Mouse (Mus musculus) c-Kit-positive CD71-positive TER-119-negative erythroid progenitor cells, embryonic 14.5 days (primary cell): ENCODE data around the gene Prdx2.

Experiments used
- DNase-seq: peaks from one replicate; pipeline ENCODE4 v3.0.0-alpha.2; 2013; ENCODE audit warnings: low read depth

Prdx2 gene

DNA sequence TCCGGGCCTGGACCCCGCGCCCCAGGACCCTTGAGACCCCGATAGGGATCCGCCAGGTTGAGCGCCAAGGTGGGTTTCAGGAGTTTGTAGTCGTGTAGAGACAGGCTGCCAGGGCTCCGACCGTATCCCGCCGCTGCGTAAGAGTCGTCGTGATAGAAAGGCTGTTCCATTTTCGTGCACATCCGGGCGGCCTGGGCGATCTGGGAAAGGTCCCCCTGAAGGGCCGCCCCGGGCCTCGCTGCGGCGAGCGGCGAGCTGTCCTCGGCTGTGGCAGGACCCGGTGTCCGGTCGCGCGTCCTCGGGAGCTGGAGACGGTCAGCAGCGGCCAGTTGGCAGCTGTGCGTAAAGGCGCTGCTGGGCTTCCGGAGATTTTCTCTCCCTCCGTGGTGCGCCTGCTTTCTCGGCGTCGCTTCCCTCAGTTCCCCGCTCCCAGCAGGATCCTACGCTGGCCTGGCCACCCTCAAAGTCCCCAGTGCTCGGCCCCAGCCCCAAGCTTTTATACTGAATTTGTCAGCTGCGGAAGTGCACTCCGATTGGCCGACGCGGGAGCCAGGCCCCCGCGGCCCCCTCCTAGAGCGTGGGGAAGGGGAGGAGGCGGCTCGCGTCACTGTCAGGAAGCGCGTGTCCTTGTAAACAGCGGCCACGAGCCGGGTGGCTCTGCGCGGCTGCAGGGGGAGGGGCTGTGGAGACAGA is 9.0 kb downstream of the Prdx2 start, which contains the start of gene Junb:
Gene Junb, minus strand, starts transcription at position 471 of the 693 bp plus-strand sequence.
- peak; percentile 86 for DNase-seq

DNA sequence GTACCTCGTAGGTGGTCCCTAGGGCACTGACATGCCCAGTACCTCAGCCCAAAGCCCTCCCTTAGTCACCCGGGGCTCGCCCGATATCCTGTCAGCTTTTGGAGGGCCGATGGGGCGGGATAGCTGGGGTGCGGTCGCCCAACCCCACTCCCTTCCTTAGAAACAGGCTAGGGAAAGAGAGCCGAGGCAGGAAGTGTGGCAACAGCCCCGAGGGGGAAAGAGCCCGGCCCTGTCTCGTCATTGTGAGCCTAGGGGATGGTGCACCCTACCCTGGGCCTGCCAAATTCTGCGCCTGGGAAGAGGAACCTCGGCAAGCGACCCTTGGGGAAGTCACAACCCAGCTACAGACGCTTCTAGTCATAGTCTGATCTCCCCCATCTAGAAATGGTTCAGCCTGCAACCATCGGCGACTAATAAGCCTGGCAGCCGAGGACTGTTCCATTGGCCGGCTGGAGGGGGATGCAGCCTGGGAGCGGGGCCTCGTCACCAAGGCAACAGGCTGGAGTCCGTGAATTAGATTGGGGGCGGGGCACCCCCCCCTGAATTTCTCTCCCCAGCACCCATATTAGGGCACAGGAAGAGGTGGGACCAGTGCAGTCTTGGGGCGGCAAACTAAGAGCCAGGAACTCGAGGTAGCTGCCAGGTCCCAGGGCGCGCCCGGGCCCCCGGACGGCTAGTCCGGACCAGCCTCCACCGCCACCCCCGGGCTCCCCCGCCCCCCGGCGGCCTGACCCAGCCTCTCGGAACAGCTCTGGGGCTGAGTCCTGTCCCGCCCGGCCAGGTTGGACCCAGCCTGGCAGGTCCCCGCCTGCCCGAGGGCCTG is 10.4 kb downstream of the Prdx2 start:
- peak; percentile 93 for DNase-seq

DNA sequence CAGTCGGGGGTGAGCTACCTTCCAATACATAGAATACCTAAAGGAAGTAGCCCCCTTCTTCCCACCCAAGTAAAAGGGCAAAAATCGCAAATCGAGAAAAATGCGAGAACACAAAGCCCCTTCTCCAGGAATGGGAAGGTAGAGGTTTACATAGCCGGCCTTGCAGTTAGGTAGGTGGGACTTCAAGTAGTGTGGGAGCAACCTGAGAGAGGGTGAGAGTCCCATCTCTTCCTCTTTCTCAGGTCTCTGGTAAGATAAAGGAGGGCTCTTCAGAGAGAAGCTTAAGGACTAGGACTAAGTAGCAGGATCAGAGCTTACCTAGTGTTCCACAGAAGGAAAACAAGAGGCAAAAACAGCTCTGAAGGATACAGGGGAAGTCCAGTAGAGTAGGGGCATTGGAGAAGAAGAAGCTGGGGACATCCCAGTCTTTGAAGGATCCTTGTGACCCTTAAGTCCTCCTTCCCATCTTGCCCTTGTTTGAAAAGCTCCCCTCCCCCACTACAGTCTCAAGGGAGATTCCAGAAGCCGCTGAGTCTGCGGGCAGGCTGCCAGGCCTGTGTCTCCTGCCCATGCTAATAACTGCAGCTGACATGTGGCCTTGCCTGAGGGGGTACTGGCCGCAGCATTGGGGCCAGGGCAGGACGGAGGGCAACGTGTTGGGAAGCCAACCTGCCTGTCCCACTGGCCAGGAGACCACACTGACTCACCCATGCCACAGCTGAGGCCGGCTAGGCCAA is 11.4 kb downstream of the Prdx2 start:
- no peak for DNase-seq

DNA sequence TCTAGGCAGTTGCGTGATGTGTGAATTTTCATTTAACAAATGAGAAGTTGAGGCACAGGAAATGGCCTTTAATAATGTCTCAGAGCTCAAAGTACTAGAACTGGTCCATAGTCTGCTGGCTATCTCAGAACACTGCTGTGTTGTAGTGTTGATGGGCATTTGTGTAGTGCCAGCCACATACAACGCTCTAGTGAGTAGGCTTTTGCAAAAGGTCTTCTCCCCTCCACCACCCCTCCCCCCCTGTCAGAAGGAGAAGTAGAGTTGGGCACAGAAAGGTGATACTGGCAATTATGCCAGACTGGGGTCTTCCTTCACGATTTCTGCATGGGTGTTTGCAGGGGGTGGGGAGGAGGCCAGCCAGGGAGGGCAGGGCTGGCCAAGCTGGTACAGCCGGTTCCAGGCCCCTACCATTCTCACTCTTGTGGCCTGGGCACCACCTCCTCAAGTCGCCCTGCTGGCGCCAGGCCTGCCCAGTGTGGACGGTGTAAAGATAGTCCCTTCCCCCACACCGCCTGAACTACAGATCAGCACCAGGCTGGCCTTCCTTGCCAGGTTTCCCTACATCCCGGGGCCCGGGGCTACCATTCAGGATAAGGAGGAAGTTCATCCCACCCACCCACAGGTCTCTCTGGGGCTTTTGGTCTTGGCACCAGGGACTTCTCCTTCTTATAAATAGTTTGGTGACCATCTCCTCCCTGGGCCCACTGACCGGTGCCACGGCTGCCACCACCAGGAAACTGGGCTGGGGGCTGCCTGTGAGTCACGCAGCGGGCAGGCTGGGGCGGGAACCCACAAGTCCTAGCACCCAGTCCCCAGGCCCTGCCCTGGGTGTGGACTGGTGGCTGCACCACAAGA is 12.5 kb downstream of the Prdx2 start:
- DNase-seq, result no peak

DNA sequence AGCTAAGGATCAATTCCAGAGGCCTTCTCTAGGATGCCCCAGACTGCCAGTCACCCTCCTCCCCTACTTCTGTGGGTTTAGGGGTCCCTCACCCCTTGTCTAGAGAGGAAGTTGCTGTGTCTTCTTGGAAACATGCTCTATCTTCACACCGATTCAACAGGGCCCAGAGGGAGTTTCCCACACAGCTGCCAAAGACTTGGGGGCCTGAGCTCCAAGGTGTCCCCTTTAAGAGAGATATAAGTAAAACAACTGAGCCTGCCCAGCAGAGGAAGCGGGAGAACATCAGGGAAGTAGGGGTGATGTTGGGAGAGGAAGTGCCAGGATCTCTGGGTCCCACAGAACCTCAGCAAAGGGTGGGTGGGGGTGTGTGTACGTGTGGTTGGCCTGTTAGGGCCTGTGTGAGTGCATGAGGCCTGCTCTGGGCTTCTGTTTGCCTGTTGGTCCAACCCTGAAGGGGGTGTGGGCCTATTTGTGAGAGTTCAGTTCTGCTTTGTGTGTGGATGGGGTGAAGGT is 13.2 kb downstream of the Prdx2 start:
- no peak for DNase-seq

DNA sequence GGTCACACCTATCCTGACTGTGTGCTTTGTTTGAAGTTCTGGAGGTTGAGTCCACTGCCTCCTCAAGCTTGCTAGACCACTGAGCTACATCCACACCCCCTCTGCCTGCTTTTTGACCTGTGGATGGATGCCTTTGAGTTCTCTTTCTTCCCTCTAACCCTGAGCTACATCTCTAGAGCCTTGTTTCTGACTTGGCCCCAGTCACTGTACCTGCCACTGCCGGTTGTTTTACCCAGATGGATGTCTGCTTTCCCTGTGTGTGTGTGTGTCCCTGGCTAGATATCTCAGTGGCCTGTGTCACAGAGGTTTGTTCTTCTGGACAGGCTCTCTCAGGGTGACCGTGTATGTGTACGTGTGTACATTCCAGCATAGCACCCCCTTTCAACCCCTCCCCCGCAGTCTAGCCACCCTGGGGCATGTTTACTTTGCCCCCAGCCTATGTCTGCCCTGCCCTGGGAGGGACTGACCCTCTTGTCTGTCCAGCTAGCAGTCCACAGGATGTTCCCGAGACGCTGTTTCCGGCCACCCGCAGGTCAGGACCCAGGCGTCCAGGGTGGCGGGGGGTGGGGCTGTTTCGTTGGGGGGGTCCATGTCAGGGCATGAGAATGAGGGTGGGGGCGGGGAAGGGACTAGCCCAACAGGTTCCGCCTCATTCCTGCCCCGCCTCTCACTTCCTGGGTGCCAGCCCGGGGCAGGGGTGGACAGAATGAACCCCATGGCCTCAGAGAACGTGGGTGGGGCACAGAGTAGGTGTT is 15.1 kb downstream of the Prdx2 start:
- DNase-seq, result no peak

DNA sequence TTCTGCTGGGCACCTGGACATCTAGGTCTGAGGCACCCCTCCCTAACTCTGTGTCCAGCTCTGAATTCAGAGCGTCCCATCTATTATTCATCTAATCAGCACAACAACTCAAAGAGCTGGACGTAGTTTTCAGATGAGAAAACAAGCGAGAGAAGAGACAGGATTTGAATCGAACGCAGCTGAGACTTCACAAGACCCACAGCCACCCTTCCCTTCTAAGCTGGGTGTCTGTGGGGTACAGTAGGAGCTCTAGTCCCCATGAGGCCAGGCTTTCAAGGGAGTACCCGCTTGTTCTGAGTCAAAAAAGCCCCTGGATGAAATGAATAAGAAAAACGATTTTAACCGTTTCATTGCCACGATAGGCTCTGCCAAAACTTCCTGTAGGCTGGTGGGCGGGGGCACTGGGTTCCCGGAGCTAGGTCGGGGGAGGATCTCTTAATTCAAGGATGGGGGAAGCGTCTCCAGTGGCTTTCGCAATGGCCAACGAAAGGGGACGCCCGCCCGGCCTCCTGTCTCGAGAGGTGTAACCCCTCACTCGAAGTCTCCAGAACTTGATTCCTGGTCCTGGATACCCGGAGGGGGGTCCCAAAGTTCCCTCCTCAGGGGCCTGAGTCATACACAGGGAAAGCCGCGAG is 15.8 kb downstream of the Prdx2 start:
- no peak for DNase-seq

DNA sequence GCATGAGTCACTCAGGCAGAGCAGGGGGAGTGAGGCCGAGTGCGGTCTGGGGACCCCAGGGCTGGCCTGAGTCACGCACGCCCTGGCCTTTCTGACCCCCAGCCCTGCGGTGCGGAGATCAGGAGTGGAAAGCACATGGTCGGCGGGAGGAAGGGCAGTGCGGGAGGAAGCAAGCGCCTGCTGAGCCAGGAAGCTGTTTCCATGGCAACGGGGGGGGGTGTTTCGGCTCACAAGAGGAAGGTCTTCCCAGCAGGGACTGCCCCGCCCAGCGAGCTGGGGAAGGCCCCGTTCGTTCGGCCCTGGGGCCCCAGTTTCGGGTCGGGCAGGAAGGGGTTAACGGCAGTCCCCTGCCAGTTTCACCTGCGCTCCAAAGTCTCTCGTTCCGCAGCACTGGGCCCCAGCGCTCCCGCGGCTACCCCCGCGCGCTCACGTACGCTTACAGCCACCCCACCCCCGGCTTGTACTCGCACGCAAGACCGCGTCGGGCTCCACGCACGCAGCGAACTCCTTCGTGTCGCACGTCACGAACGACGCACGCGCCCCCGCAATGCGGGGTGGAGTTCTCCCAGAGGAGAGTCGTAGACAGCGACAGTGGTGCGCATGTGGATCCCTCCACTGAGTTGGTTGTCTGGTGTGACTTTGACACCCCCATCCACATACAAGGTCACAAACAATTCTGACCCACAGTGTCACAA is 16.4 kb downstream of the Prdx2 start:
- DNase-seq, result peak; percentile 67

DNA sequence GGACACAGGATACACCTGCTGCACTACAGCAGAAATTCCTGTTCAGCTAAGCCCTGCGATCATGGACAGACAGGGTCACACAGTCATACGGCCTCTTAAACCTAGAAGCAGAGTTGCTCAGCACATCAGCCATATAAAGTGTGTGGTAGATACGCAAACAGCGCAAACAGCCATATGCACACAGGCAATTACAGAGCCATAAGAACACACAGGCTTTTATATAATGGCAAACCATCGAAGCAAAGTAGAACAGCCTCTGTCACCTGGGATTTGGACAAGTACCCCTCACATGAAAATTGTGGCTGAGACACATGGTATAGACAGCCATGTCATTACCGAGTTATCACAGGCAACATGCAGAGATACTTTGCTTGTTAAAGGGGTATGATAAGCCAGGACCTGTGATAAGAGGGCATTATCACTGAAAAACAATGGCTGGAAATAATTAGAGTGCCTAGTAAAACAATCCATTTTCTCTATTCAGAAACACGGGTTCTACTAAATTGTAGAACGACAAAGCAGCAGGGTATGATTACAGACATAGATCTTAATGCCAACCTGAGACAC is 17.1 kb downstream of the Prdx2 start:
- DNase-seq, result peak; percentile 54

DNA sequence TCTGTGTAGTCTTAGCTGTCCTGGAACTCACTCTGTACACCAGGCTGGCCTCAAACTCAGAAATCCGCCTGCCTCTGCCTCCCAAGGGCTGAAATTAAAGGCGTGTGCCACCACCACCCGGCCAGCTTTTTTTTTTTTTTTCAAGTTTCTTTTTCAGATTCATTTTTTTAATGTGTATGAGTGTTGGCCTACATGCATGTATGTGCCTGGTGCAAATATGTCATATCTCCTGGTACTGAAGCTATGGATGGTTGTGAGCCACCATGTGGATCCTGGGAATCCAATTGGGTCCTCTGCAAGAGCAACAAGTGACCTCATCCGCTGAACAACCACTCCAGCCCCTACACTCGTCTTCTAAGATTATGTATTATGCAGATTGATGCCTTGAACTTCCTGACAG is 18.0 kb downstream of the Prdx2 start:
- no peak for DNase-seq

DNA sequence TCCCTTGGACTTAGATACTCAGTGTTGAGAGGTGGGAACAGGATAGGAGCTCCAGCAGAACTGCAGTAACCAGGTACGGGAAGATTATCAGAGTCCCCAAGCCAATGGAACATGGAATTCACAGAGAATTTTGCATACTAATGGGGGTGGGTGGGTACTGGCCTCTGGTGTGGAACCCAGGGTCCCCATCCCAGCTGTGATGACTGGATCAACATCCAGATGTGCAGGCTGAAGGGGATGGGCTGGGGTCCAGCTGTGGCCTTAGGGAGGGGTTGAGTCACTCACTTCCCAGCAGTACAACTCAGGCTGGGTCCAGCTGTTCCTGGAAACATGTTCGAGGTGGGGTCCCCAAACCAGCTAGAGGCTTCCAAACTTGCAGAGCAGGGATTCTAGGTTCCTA is 18.5 kb downstream of the Prdx2 start:
- no peak for DNase-seq

DNA sequence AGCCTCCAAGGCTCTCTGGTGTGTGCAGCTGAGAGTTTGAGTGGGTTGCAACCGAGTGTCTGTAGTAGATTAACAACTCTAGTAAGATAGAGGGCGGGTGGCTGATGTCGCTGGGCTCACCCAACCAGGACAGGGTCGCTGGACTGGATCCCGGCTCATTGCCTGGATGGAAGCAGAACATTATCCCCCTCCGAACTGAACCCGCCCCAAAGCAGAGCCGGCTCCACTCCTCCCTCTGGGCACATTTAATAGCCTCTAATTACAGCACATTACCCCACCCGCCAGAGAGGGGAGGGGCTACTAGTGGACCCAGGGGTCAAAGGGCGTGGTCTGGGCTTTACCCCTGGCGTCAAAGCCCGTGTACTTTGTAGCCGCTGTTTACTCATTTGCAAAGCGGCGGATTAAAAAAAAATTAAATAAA is 19.9 kb downstream of the Prdx2 start:
- DNase-seq, result no peak

DNA sequence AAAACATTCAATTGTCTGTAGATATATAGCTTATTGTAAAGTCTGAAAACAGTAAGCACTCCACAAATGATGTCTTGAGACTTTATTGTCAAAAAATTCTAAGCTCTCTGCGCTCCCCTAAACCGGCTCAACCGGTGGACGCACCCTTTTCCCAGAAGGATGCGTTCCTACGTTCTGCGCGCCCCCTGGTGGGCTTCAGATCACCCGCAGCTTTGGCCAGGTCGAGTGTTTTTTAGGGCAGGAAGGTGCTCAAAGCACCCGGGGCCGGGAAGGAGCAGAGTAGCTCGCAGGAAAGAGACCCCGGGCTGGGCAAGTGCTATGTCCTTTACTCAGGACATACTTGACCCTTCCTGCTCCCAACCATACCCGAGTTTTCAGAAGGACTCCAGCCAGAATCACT is 20.4 kb downstream of the Prdx2 start:
- DNase-seq, result peak; percentile 95

DNA sequence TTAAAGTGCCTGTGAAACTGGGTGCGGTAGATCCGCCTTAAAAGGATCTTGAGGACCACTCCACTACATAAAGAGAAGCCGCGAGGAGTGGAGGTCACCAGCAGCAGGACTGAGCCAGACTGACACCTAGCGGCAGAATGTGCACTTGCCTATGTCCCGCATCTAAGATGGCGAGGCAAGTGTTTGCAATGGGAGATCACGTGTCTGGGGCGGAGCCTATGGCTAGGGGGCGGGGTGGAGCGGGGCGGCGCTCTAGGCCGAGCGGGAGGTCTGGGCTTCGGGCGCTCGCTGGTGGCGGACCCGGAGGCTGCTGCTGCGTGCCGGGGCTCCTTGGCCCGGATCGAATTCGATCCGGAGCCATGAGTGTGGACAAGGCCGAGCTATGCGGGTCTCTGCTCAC is 21.0 kb downstream of the Prdx2 start, which contains the start of gene Hook2:
Gene Hook2, plus strand, starts transcription at position 255 of the 400 bp plus-strand sequence.
- DNase-seq, result peak; percentile 99

DNA sequence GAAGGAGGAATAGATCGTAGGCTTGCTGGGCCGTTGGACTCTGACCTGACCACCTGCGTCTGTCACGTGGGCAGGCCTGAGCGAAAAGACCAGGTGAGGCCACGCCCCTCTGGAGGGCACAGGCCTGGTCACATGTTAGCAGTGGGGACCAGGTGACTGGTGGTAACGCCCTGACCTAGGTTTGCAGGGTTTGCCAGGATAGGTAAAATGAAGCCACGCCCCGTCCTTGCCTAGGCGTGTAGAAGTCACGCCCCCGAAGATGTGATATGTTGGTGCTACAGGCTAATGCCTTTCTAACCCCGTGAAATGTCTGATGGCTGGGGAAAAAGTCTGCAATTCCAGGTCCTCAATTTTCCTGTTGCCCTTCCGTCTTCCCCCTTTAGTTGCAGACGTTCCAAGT is 21.4 kb downstream of the Prdx2 start:
- no peak for DNase-seq

DNA sequence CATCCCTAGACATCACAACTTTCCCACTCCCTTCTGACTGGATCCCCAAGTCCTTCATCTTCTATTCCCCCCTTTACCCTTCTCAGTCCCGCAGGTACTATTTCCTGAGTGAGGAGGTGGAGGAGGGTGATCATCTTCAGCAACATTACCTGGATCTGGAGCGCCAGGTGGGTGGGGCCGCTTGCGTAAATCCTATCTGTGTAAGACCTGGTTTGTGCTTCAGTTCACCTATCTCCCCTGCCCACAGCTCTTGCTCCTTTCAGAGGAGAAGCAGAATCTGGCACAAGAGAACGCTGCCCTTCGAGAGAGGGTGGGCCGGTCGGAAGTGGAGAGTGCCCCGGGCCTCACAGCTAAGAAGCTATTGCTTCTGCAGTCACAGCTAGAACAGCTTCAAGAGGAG is 25.0 kb downstream of the Prdx2 start:
- DNase-seq, result no peak

DNA sequence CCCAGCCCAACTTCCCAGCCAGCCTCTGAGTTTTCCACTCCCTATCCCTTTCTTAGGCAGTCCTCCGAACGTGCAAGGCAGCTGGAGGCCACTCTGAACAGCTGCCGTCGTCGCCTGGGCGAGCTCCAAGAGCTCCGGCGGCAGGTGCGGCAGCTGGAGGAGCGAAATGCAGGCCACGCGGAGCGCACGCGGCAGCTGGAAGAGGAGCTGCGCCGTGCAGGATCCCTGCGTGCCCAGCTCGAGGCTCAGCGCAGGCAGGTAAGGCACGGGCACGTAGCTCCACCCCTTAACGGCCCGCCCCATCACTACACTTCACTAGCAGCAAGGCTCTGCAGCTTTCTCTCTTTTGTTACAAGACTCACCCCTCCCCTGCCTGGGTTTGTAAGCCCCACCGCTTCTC is 26.3 kb downstream of the Prdx2 start:
- DNase-seq, result no peak

DNA sequence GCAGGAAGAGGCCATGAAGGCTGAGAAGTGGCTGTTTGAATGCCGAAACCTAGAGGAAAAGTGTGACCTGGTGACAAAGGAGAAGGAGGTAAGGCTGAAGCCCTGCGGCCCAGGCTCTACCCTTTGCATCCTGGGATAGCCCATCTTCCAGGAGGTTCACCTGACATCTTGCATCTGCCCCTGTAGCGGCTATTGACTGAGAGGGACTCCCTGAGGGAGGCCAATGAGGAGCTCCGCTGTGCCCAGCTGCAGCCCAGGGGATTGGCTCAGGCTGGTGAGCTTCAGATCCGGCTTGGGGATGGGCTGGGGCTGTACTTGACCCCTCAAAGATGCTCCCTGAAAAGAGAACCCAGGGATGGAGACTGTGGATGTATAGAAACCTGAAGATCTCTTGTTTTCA is 27.6 kb downstream of the Prdx2 start:
- DNase-seq, result no peak

DNA sequence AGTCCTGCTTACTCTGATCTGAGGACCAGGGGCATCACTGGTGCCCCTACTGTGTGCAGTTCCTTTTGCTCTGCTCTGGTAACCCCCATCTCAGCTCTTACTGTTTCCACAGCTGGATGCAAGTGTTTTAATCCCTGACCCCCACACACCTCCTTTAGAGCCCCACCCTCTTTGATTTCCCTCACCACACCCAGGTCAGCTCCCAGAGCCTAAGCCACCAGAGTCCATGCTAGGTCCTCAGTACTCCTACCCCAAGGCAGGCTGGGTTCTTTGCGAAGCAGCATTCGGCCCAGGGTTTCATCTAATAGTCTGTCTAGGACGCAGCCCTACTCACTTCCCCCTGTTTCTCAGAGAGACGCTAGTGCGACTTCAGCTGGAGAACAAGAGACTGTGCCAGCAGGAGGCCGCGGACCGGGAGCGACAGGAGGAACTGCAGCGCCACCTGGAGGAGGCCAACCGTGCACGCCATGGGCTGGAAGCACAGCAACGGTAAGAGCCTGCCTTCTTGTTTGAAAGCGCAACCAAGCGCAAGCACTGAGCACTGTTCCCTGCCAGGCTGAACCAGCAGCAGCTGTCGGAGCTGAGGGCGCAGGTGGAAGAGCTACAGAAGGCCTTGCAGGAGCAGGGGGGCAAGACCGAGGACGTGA is 28.4 kb downstream of the Prdx2 start:
- peak; percentile 85 for DNase-seq
